25 mouse cellular contexts compared by ENCODE assay signal in genomic region chr4:154122374-154122773, GRCm38 (mm10). TPM values are rescaled to one million over a fixed set of nuclear protein-coding genes. Genes with fewer than 3 reads are reported as not detected.
DNase-seq lines count a peak whose midpoint lies in the region; ATAC-seq and TF ChIP-seq lines count a peak whose summit lies in the region.
"Had no signal": no experiment of that assay in that cellular context is flagged by ENCODE, and none has a peak within 500 bp of the region (broad histone marks: within the 10 kb centered on the region; RNA-seq: fewer than 3 reads in every experiment).

No protein-coding gene starts in this region.

- no peak overlapping the region for H3K27ac ChIP-seq in embryonic facial prominence, embryonic 14.5 days (replicated peaks; ENCODE audit: low read depth, low read length)
- H3K27ac ChIP-seq in embryonic facial prominence, embryonic 10.5 days (replicated peaks): no peak overlapping the region
- peak overlapping the region; percentile 89 for H3K27ac ChIP-seq in liver, embryonic 11.5 days (ENCODE audit: low read depth, low read length)
- H3K27ac ChIP-seq in liver, postnatal 0 days (ENCODE audit: low read depth): no peak overlapping the region
- H3K27ac ChIP-seq: embryonic facial prominence, embryonic 13.5 days; forebrain, embryonic 10.5 days; hindbrain, embryonic 14.5 days; midbrain, embryonic 12.5 days; neural tube, embryonic 15.5 days; stomach, postnatal 0 days had no signal

- no peaks in the 10 kb centered on the region for H3K36me3 ChIP-seq in embryonic facial prominence, embryonic 14.5 days (ENCODE audit: control insufficient read depth, insufficient read depth, low read length)
- H3K36me3 ChIP-seq in embryonic facial prominence, embryonic 10.5 days (replicated peaks): no peaks in the 10 kb centered on the region
- no peaks in the 10 kb centered on the region for H3K36me3 ChIP-seq in liver, embryonic 11.5 days (ENCODE audit: control insufficient read depth, insufficient read depth, low read length)
- no peaks in the 10 kb centered on the region for H3K36me3 ChIP-seq in liver, postnatal 0 days (replicated peaks; ENCODE audit: insufficient read depth, low read length)
- H3K36me3 ChIP-seq: embryonic facial prominence, embryonic 13.5 days; forebrain, embryonic 10.5 days; midbrain, embryonic 12.5 days; neural tube, embryonic 15.5 days had no signal

- ATAC-seq in embryonic facial prominence, embryonic 14.5 days (ENCODE audit: low read depth): peak; percentile 53; the same call in 1 of the 2 replicates
- peak; percentile 32; the same call in 1 of the 2 replicates for ATAC-seq in liver, embryonic 11.5 days (replicated peaks; ENCODE audit: low FRiP score)
- no peak for ATAC-seq in liver, postnatal 0 days
- ATAC-seq: inflammation-experienced regulatory T-cells, adult 6 months had no signal

- peak; percentile 17 for DNase-seq in embryonic facial prominence, embryonic 14.5 days (ENCODE audit: low spot score)
- no peak for DNase-seq in embryonic facial prominence, embryonic 10.5 days (ENCODE audit: low spot score)
- peak; percentile 47 for DNase-seq in brain, adult 2 months (ENCODE audit: low read depth, low spot score)
- no peak for DNase-seq in liver, embryonic 11.5 days (ENCODE audit: low spot score)
- no peak for DNase-seq in liver, postnatal 0 days
- no peak for DNase-seq in gastrocnemius, postnatal 4 days (ENCODE audit: low spot score in 2 of 2)
- no peak for DNase-seq in right cerebral cortex, postnatal 36 days (ENCODE audit: low spot score in 2 of 2)
- DNase-seq: adrenal gland, postnatal 10 days; heart, postnatal 4 days; kidney, adult 18-20 months; layer of hippocampus, adult 9-11 months; lung, adult 18-20 months; lung, postnatal 10 days; right cerebral cortex, adult 18-20 months; thymus, adult 2 months; thymus, postnatal 4 days had no signal

- no peaks in the 10 kb centered on the region for H3K27me3 ChIP-seq in embryonic facial prominence, embryonic 14.5 days (replicated peaks; ENCODE audit: control insufficient read depth, insufficient read depth, low read length)
- H3K27me3 ChIP-seq in embryonic facial prominence, embryonic 10.5 days (replicated peaks; ENCODE audit: low read depth, poor library complexity, severe bottlenecking): peaks cover 25% of the 10 kb centered on the region
- H3K27me3 ChIP-seq in liver, embryonic 11.5 days (replicated peaks; ENCODE audit: control insufficient read depth, insufficient read depth, low read length): no peaks in the 10 kb centered on the region
- no peaks in the 10 kb centered on the region for H3K27me3 ChIP-seq in liver, postnatal 0 days (ENCODE audit: insufficient read depth, low read length)

- TF ChIP-seq CTCF in liver, postnatal 0 days (IDR thresholded peaks at IDR 0.05; ENCODE audit: low read depth): no peak

- no peak overlapping the region for H3K4me3 ChIP-seq in embryonic facial prominence, embryonic 14.5 days (ENCODE audit: low read depth, low read length)
- no peak overlapping the region for H3K4me3 ChIP-seq in embryonic facial prominence, embryonic 10.5 days
- no peak overlapping the region for H3K4me3 ChIP-seq in liver, embryonic 11.5 days (ENCODE audit: low read depth, low read length)
- H3K4me3 ChIP-seq in liver, postnatal 0 days (ENCODE audit: low read depth, low read length): no peak overlapping the region
- H3K4me3 ChIP-seq: embryonic facial prominence, embryonic 13.5 days; forebrain, embryonic 10.5 days; midbrain, embryonic 12.5 days; neural tube, embryonic 15.5 days had no signal

- no peak overlapping the region for H3K9ac ChIP-seq in embryonic facial prominence, embryonic 14.5 days (ENCODE audit: low read depth, low read length)
- no peak overlapping the region for H3K9ac ChIP-seq in liver, embryonic 11.5 days (ENCODE audit: low read depth, low read length)
- no peak overlapping the region for H3K9ac ChIP-seq in liver, postnatal 0 days (replicated peaks)
- H3K9ac ChIP-seq: embryonic facial prominence, embryonic 13.5 days; hindbrain, embryonic 14.5 days; midbrain, embryonic 12.5 days; neural tube, embryonic 15.5 days had no signal

- no peaks in the 10 kb centered on the region for H3K9me3 ChIP-seq in embryonic facial prominence, embryonic 14.5 days (ENCODE audit: control insufficient read depth, low read length)
- no peaks in the 10 kb centered on the region for H3K9me3 ChIP-seq in embryonic facial prominence, embryonic 10.5 days
- H3K9me3 ChIP-seq in liver, embryonic 11.5 days (ENCODE audit: control insufficient read depth, low read length): no peaks in the 10 kb centered on the region
- H3K9me3 ChIP-seq in liver, postnatal 0 days (ENCODE audit: low read length): no peaks in the 10 kb centered on the region
- H3K9me3 ChIP-seq: embryonic facial prominence, embryonic 13.5 days; forebrain, embryonic 10.5 days; midbrain, embryonic 12.5 days; neural tube, embryonic 15.5 days had no signal

- H3K4me1 ChIP-seq in embryonic facial prominence, embryonic 14.5 days (ENCODE audit: control insufficient read depth, insufficient read depth, low read length): no peaks in the 10 kb centered on the region
- peaks cover 6% of the 10 kb centered on the region; the same call in 1 of the 2 replicates for H3K4me1 ChIP-seq in embryonic facial prominence, embryonic 10.5 days
- H3K4me1 ChIP-seq in liver, embryonic 11.5 days (replicated peaks; ENCODE audit: control insufficient read depth, insufficient read depth, low read length): peaks cover 23% of the 10 kb centered on the region
- H3K4me1 ChIP-seq in liver, postnatal 0 days (ENCODE audit: insufficient read depth): peaks cover 29% of the 10 kb centered on the region
- H3K4me1 ChIP-seq: embryonic facial prominence, embryonic 13.5 days; midbrain, embryonic 12.5 days; neural tube, embryonic 15.5 days had no signal

- H3K4me2 ChIP-seq in embryonic facial prominence, embryonic 14.5 days (ENCODE audit: low read depth, low read length): no peak overlapping the region
- H3K4me2 ChIP-seq in liver, embryonic 11.5 days: peak overlapping the region; percentile 41
- peak overlapping the region; percentile 47; the same call in 1 of the 2 replicates for H3K4me2 ChIP-seq in liver, postnatal 0 days (ENCODE audit: low read depth, low read length)
- H3K4me2 ChIP-seq: embryonic facial prominence, embryonic 13.5 days; hindbrain, embryonic 14.5 days; midbrain, embryonic 12.5 days; neural tube, embryonic 15.5 days had no signal

- no peak for TF ChIP-seq EP300 in liver, postnatal 0 days (IDR thresholded peaks at IDR 0.05; ENCODE audit: low read depth)

- WGBS in embryonic facial prominence, embryonic 14.5 days: 75% methylated on average over 7 of the region's 7 CpGs
- WGBS in embryonic facial prominence, embryonic 10.5 days: 82% methylated on average over 7 of the region's 7 CpGs
- WGBS in liver, embryonic 11.5 days: 65% methylated on average over 7 of the region's 7 CpGs
- 59% methylated on average over 7 of the region's 7 CpGs for WGBS in liver, postnatal 0 days (ENCODE audit: insufficient replicate concordance)

RNA-seq across cellular contexts. Expression of gene Trp73, which starts 17.6 kb away (rescaled TPM):
- polyA plus RNA-seq in embryonic facial prominence, embryonic 14.5 days (2014; fragmentation: Nextera tagmentation; extraction: Ambion mirVana): 3.5 and 3.8 TPM in 2 replicates
- 0.59 and 0.97 TPM in 2 replicates for polyA plus RNA-seq in embryonic facial prominence, embryonic 10.5 days (2016; fragmentation: Nextera tagmentation; extraction: Ambion mirVana)
- 0.04 and 0.18 TPM in 2 replicates for polyA plus RNA-seq in liver, embryonic 11.5 days (2014; fragmentation: Nextera tagmentation; extraction: Ambion mirVana)
- polyA plus RNA-seq in liver, postnatal 0 days (2015; fragmentation: Nextera tagmentation; extraction: Ambion mirVana): not detected in 2 replicates
- total RNA-seq in gastrocnemius, postnatal 4 days (2021): under 1 TPM in 1 of 2 experiments, not detected in 1; 0.23 TPM
- total RNA-seq: gastrocnemius, adult 18-20 months; heart, postnatal 4 days; megakaryocyte progenitor cell, adult 5-6 weeks had no signal

RNA-seq across cellular contexts. Expression of gene Wrap73, which starts 19.8 kb away (rescaled TPM):
- 36.8 and 43.2 TPM in 2 replicates for polyA plus RNA-seq in embryonic facial prominence, embryonic 14.5 days (2014; fragmentation: Nextera tagmentation; extraction: Ambion mirVana)
- 45.5 and 50.1 TPM in 2 replicates for polyA plus RNA-seq in embryonic facial prominence, embryonic 10.5 days (2016; fragmentation: Nextera tagmentation; extraction: Ambion mirVana)
- polyA plus RNA-seq in liver, embryonic 11.5 days (2014; fragmentation: Nextera tagmentation; extraction: Ambion mirVana): 39.9 and 46.8 TPM in 2 replicates
- 12.4 and 14.1 TPM in 2 replicates for polyA plus RNA-seq in liver, postnatal 0 days (2015; fragmentation: Nextera tagmentation; extraction: Ambion mirVana)
- total RNA-seq in gastrocnemius, postnatal 4 days (2021): 10 to 100 TPM; 15.4 to 20.5 TPM

RNA-seq across cellular contexts. Expression of gene Tprgl, which starts 38.1 kb away (rescaled TPM):
- polyA plus RNA-seq in embryonic facial prominence, embryonic 14.5 days (2014; fragmentation: Nextera tagmentation; extraction: Ambion mirVana): 148 and 155 TPM in 2 replicates
- polyA plus RNA-seq in embryonic facial prominence, embryonic 10.5 days (2016; fragmentation: Nextera tagmentation; extraction: Ambion mirVana): 108 and 115 TPM in 2 replicates
- polyA plus RNA-seq in liver, embryonic 11.5 days (2014; fragmentation: Nextera tagmentation; extraction: Ambion mirVana): 133 and 149 TPM in 2 replicates
- 74.4 and 83.4 TPM in 2 replicates for polyA plus RNA-seq in liver, postnatal 0 days (2015; fragmentation: Nextera tagmentation; extraction: Ambion mirVana)
- 10 to 100 TPM; 81.6 to 88.5 TPM for total RNA-seq in gastrocnemius, postnatal 4 days (2021)

RNA-seq across cellular contexts. Expression of gene Megf6, which starts 48.2 kb away (rescaled TPM):
- 91.2 and 97.2 TPM in 2 replicates for polyA plus RNA-seq in embryonic facial prominence, embryonic 14.5 days (2014; fragmentation: Nextera tagmentation; extraction: Ambion mirVana)
- 37.9 and 38.7 TPM in 2 replicates for polyA plus RNA-seq in embryonic facial prominence, embryonic 10.5 days (2016; fragmentation: Nextera tagmentation; extraction: Ambion mirVana)
- polyA plus RNA-seq in liver, embryonic 11.5 days (2014; fragmentation: Nextera tagmentation; extraction: Ambion mirVana): 5.8 and 5.9 TPM in 2 replicates
- polyA plus RNA-seq in liver, postnatal 0 days (2015; fragmentation: Nextera tagmentation; extraction: Ambion mirVana): 0.67 and 0.89 TPM in 2 replicates
- 10 to 100 TPM; 11.3 to 11.6 TPM for total RNA-seq in gastrocnemius, postnatal 4 days (2021)
- polyA plus RNA-seq: inflammation-experienced regulatory T-cells, adult 6 months had no signal

Comparison
In these comparisons a context has a peak if more than half of its experiments do, and no peak if none do; other contexts are left out.
1. DNase-seq: peak in embryonic facial prominence, embryonic 14.5 days (single experiment) and brain, adult 2 months (single experiment); none in embryonic facial prominence, embryonic 10.5 days (single experiment), liver, embryonic 11.5 days (single experiment), liver, postnatal 0 days (single experiment), gastrocnemius, postnatal 4 days (0 of 2) and right cerebral cortex, postnatal 36 days (0 of 2).